In the genomic region with DNA sequence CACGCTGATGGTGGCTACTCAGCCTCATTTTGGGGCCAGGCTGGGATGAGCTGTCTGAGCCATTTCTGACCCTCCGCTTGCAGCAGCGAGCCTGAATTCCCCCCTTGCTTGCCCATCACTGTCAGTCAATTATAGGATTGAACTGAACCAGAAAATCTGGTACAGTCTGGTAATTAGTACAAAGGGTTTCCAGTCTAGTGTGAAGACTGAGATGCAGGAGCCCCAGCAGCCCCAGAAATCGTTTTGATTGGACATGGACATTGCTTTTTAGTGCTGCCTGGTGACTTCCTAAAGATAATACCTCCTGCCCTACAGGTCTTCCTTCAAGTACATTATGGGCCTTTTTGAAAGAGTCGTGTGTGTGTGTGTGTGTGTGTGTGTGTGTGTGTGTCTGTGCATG, we compare ENCODE assay signal across 13 mouse cellular contexts.
DNase-seq lines count a peak whose midpoint lies in the region; ATAC-seq and TF ChIP-seq lines count a peak whose summit lies in the region.
"Had no signal": no experiment of that assay in that cellular context is flagged by ENCODE, and none has a peak within 500 bp of the region (broad histone marks: within the 10 kb centered on the region; RNA-seq: fewer than 3 reads in every experiment).

No protein-coding gene starts in this region.

- no peaks in the 10 kb centered on the region for H3K27me3 ChIP-seq in forebrain, embryonic 10.5 days (ENCODE audit: poor library complexity, severe bottlenecking)
- no peaks in the 10 kb centered on the region for H3K27me3 ChIP-seq in hindbrain, embryonic 14.5 days (ENCODE audit: control insufficient read depth, insufficient read depth, low read length)
- H3K27me3 ChIP-seq in midbrain, postnatal 0 days (ENCODE audit: insufficient read depth, low read length): no peaks in the 10 kb centered on the region
- H3K27me3 ChIP-seq: intestine, embryonic 15.5 days; liver, embryonic 13.5 days had no signal

- ATAC-seq in hindbrain, embryonic 14.5 days (ENCODE audit: low FRiP score): peak; percentile 44; the same call in 1 of the 2 replicates
- no peak for ATAC-seq in midbrain, postnatal 0 days (ENCODE audit: low FRiP score)
- ATAC-seq in granulocyte monocyte progenitor cell, adult 5-6 weeks (replicated peaks; ENCODE audit: poor library complexity, severe bottlenecking): no peak
- ATAC-seq: intestine, embryonic 15.5 days had no signal

- 18% methylated on average over 5 of the region's 5 CpGs for WGBS in forebrain, embryonic 10.5 days
- 7% methylated on average over 5 of the region's 5 CpGs for WGBS in hindbrain, embryonic 14.5 days
- WGBS in midbrain, postnatal 0 days: 23% methylated on average over 5 of the region's 5 CpGs

- no peaks in the 10 kb centered on the region for H3K9me3 ChIP-seq in forebrain, embryonic 10.5 days
- no peaks in the 10 kb centered on the region for H3K9me3 ChIP-seq in hindbrain, embryonic 14.5 days (ENCODE audit: control insufficient read depth, low read length)
- H3K9me3 ChIP-seq in midbrain, postnatal 0 days (ENCODE audit: low read length): no peaks in the 10 kb centered on the region
- H3K9me3 ChIP-seq: intestine, embryonic 15.5 days; liver, embryonic 13.5 days had no signal

- peak overlapping the region; percentile 52 for H3K4me3 ChIP-seq in forebrain, embryonic 10.5 days
- peak overlapping the region; percentile 24; the same call in 1 of the 2 replicates for H3K4me3 ChIP-seq in hindbrain, embryonic 14.5 days (replicated peaks; ENCODE audit: low read length)
- H3K4me3 ChIP-seq in midbrain, postnatal 0 days (ENCODE audit: low read depth, low read length): peak overlapping the region; percentile 1; the same call in 1 of the 2 replicates
- H3K4me3 ChIP-seq: erythroblast, embryonic 14.5 days; intestine, embryonic 15.5 days; liver, embryonic 13.5 days had no signal

- H3K4me1 ChIP-seq in forebrain, embryonic 10.5 days: peaks cover 83% of the 10 kb centered on the region
- peaks cover 4% of the 10 kb centered on the region; the same call in 1 of the 2 replicates for H3K4me1 ChIP-seq in hindbrain, embryonic 14.5 days (replicated peaks; ENCODE audit: control insufficient read depth, insufficient read depth, low read length)
- no peaks in the 10 kb centered on the region for H3K4me1 ChIP-seq in midbrain, postnatal 0 days (ENCODE audit: insufficient read depth, low read length)
- H3K4me1 ChIP-seq: intestine, embryonic 15.5 days; liver, embryonic 13.5 days had no signal

- no peaks in the 10 kb centered on the region for H3K36me3 ChIP-seq in forebrain, embryonic 10.5 days (replicated peaks)
- H3K36me3 ChIP-seq in hindbrain, embryonic 14.5 days (replicated peaks; ENCODE audit: control insufficient read depth, insufficient read depth): no peaks in the 10 kb centered on the region
- H3K36me3 ChIP-seq in midbrain, postnatal 0 days (ENCODE audit: insufficient read depth, low read length): no peaks in the 10 kb centered on the region
- H3K36me3 ChIP-seq: intestine, embryonic 15.5 days; liver, embryonic 13.5 days had no signal

- peak overlapping the region; percentile 49 for H3K4me2 ChIP-seq in hindbrain, embryonic 14.5 days (replicated peaks)
- peak overlapping the region; percentile 7; the same call in 1 of the 2 replicates for H3K4me2 ChIP-seq in midbrain, postnatal 0 days (ENCODE audit: low read depth, low read length, poor library complexity, severe bottlenecking)
- H3K4me2 ChIP-seq: intestine, embryonic 15.5 days; liver, embryonic 13.5 days had no signal

- peak overlapping the region; percentile 26; the same call in 1 of the 2 replicates for H3K9ac ChIP-seq in hindbrain, embryonic 14.5 days
- H3K9ac ChIP-seq in midbrain, postnatal 0 days (replicated peaks; ENCODE audit: low read length, poor library complexity, severe bottlenecking): no peak overlapping the region
- H3K9ac ChIP-seq: intestine, embryonic 15.5 days; liver, embryonic 13.5 days had no signal

- peak; percentile 88 for DNase-seq in Muller cell, postnatal 12 days (ENCODE audit: inconsistent ontology term)
- no peak for DNase-seq in forebrain, embryonic 10.5 days (ENCODE audit: extremely low spot score, low spot score)
- no peak for DNase-seq in hindbrain, embryonic 14.5 days (ENCODE audit: low spot score)
- peak; percentile 50 for DNase-seq in midbrain, postnatal 0 days (ENCODE audit: low spot score)
- no peak for DNase-seq in kidney, adult 8-10 months
- no peak for DNase-seq in kidney, postnatal 36 days
- DNase-seq in lung, postnatal 25 days (ENCODE audit: low spot score): no peak
- DNase-seq: cerebellum, adult 9-11 months; gastrocnemius, postnatal 10 days; liver, embryonic 13.5 days had no signal

- no peak for TF ChIP-seq CTCF in midbrain, postnatal 0 days (IDR thresholded peaks at IDR 0.05)

- H3K27ac ChIP-seq in forebrain, embryonic 10.5 days: peak overlapping the region; percentile 90
- H3K27ac ChIP-seq in hindbrain, embryonic 14.5 days: peak overlapping the region; percentile 78; the same call in 1 of the 2 replicates
- H3K27ac ChIP-seq in midbrain, postnatal 0 days (ENCODE audit: low read depth, low read length): no peak overlapping the region
- H3K27ac ChIP-seq: intestine, embryonic 15.5 days; liver, embryonic 13.5 days had no signal

Comparison
In these comparisons a context has a peak if more than half of its experiments do, and no peak if none do; other contexts are left out.
1. DNase-seq: peak in Muller cell, postnatal 12 days (single experiment) and midbrain, postnatal 0 days (single experiment); none in forebrain, embryonic 10.5 days (single experiment), hindbrain, embryonic 14.5 days (single experiment), kidney, adult 8-10 months (0 of 2), kidney, postnatal 36 days (0 of 2) and lung, postnatal 25 days (single experiment).
2. H3K4me3 ChIP-seq: peak in every context shown above with its lines; median percentile 52 in forebrain, embryonic 10.5 days; 24 in hindbrain, embryonic 14.5 days; 1 in midbrain, postnatal 0 days.